Mouse (Mus musculus) macrophage (primary cell): ENCODE measurements around the gene Plod3. TPM values are rescaled to one million over a fixed set of nuclear protein-coding genes. Genes with fewer than 3 reads are reported as not detected.

Source experiments
- H3K27ac ChIP-seq: fragments of 350-480 bp; formaldehyde crosslinking; 2 replicates; pipeline ENCODE4 v1.9.0; 2021
- H3K36me3 ChIP-seq: fragments of 350-480 bp; formaldehyde crosslinking; 2 replicates; pipeline ENCODE4 v1.9.0; 2021; ENCODE audit errors: inconsistent target
- H3K4me3 ChIP-seq: fragments of 350-480 bp; formaldehyde crosslinking; 2 replicates; pipeline ENCODE4 v1.9.0; 2021; ENCODE audit errors: inconsistent target
- H3K79me2 ChIP-seq: fragments of 350-480 bp; formaldehyde crosslinking; 2 replicates; pipeline ENCODE4 v1.9.0; 2021; ENCODE audit errors: inconsistent target
- WGBS: methylation state at CpG from one replicate; pipeline ENCODE4 v1.1.7; 2026; ENCODE audit warnings: inconsistent platforms; ENCODE audit not compliant: missing documents; 5-methylcytosine and 5-hydroxymethylcytosine counted together
- polyA plus RNA-seq: library from polyadenylated mRNA; stranded (reverse); fragments of 250-400 nt; gene quantifications from 3 replicates; pipeline ENCODE4 v1.2.4, GENCODE M21; 2018; ENCODE audit warnings: inconsistent platforms

The Plod3 gene
- polyA plus RNA-seq, 1 experiment from 2014 or later: 93.2 TPM

DNA sequence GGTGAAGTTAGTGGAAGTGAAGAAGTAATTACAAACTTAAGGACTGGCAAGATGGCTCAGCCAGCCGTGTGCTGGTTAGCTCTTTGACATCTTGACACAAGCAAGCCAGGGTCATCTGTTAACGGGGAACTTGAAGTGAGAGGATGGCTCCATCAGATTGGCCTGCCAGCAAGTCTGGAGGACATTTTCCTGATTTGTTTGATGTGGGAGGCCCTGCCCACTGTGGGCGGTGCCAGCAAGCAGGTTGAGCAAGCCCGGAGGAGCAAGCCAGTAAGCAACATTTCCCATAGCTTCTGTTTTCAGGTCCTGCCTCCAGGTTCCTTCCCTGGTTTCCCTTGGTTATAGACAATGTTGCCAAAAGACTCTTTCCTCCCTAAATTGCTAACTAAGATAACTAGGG lies 31.2 kb upstream of the Plod3 start:
- H3K36me3 ChIP-seq: no peaks in the 10 kb centered on the region
- WGBS: 81% methylated on average over 4 of the region's 4 CpGs
- H3K4me3 ChIP-seq: no peak overlapping the region
- peaks cover 60% of the 10 kb centered on the region for H3K79me2 ChIP-seq
- no peak overlapping the region for H3K27ac ChIP-seq

DNA sequence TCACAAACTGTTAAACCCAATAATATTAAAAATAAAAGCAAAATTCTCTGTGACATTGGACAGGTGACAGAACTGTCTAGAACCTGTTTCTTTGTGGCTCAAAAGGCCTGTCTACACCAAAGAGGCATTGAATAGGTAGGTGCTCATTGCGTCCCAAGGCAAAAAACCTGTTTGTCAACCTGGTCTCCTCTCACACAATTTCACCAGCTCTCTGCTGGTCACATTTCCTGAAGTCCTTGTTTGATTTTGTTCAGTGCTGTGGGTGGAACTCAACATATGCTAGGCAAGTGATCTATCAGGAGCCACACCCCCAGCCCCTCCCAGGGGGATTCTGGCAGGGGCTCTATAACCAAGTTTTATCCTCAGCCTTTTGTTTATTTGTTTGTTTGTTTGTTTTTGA lies 29.6 kb upstream of the Plod3 start:
- Histone ChIP-seq H3K27ac (no peak overlapping the region), H3K4me3 (no peak overlapping the region), H3K36me3 (no peaks in the 10 kb centered on the region), H3K79me2 (peaks cover 60% of the 10 kb centered on the region)
- WGBS: 80% methylated on average over 1 of the region's 1 CpGs

DNA sequence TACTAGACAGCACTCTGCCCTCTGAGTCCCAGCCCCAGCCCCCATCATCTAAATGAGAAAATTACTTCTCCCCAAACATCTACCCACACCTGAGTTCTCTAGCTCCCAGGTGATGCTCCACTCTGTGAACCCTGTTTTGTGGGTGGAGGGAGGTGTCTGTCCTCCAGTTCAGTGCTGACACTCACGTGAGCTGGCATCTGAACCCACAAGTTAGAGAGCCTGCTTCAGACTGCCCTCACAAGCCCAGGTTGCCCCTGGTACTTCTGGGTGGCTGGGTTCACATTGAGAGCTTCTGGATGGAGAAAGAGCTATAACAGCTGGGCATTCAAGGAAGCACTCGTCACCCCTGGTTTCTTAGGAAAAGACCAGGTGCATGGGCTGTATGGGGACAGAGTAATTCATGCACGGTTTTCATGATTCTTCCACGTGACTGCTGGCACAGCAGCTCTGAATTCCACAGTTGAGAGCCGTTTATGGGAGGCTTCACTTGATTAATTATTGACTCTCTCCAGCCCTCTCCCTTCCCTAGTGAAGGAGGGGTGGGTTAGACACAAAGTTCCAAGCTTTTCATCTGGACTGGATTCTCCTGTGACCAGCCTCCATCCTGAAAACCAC lies 27.7 kb upstream of the Plod3 start:
- 95% methylated on average over 4 of the region's 5 CpGs for WGBS
- Histone ChIP-seq H3K79me2 (peaks cover 67% of the 10 kb centered on the region), H3K27ac (no peak overlapping the region), H3K36me3 (peaks cover 9% of the 10 kb centered on the region; the same call in 1 of the 2 replicates), H3K4me3 (no peak overlapping the region)

- 92% methylated on average over 6 of the region's 6 CpGs for WGBS
- Histone ChIP-seq H3K79me2 (peaks cover 57% of the 10 kb centered on the region), H3K27ac (no peak overlapping the region), H3K4me3 (no peak overlapping the region), H3K36me3 (peaks cover 19% of the 10 kb centered on the region; the same call in 1 of the 2 replicates)
These were observed 26.8 kb upstream of the Plod3 start for GRCm38 (mm10) chr5:136960053-136960452.

- H3K79me2 ChIP-seq: peaks cover 43% of the 10 kb centered on the region
- H3K4me3 ChIP-seq: peak overlapping the region; percentile 89
- WGBS: 40% methylated on average over 5 of the region's 5 CpGs
- peak overlapping the region; percentile 80 for H3K27ac ChIP-seq
- peaks cover 33% of the 10 kb centered on the region; the same call in 1 of the 2 replicates for H3K36me3 ChIP-seq
These were observed 25.4 kb upstream of the Plod3 start for GRCm38 (mm10) chr5:136961334-136961982.

DNA sequence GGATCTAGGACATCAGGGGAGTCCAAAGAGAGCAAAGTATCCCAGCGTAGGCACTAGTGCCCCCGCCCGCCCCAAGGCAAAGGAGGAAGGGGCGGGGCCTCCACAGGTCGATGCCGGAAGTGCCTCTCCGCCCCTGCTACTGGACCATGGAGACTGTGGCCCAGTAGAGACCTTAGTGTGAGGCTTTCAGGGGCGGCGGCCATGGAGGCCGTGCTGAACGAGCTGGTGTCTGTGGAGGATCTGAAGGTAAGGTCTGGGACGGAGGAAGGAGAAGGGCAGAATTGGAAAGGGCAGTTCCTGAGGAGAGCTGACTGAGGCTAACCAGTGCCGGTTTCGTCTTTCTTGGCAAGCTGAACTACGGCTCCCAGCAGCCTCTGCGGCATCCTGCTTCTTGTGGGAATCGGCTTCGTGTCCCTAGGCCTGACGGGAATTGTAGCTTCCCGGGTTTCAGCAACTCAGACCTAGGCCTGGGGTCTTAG lies 24.8 kb upstream of the Plod3 start:
- H3K27ac ChIP-seq: peak overlapping the region; percentile 80
- under 1% methylated on average over 18 of the region's 20 CpGs for WGBS
- peaks cover 38% of the 10 kb centered on the region for H3K79me2 ChIP-seq
- H3K4me3 ChIP-seq: peak overlapping the region; percentile 89
- H3K36me3 ChIP-seq: peaks cover 34% of the 10 kb centered on the region; the same call in 1 of the 2 replicates

- H3K4me3 ChIP-seq: peak overlapping the region; percentile 89
- H3K36me3 ChIP-seq: peaks cover 34% of the 10 kb centered on the region; the same call in 1 of the 2 replicates
- peak overlapping the region; percentile 80 for H3K27ac ChIP-seq
- peaks cover 33% of the 10 kb centered on the region for H3K79me2 ChIP-seq
- WGBS: 0% methylated on average over 10 of the region's 10 CpGs
These were observed 24.3 kb upstream of the Plod3 start for GRCm38 (mm10) chr5:136962501-136962900.

DNA sequence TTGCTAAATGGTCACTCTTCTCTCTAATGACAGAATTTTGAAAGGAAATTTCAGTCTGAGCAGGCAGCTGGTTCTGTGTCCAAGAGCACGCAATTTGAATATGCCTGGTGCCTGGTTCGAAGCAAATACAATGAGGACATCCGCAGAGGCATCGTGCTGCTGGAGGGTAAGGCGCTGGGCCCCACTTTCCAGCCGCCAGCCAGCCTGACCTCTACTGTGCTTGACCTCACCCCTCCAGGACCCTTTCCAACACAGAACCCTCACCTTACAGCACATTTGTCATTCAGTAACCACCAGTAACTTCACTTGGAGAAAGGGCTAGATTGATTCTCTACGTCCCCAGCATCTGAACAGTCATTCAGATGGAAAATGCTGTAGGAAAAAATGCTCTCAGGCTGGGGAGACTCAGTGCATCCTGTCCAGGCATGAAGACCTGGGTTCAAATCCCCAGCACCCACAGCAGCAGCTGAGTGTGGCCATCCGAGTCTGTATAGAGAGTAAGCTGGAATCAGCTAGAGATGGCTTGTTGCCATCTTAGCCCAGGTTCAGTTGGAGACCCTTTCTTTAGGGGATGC lies 23.8 kb upstream of the Plod3 start:
- Histone ChIP-seq H3K4me3 (peak overlapping the region; percentile 89; the same call in 1 of the 2 replicates), H3K36me3 (peaks cover 34% of the 10 kb centered on the region; the same call in 1 of the 2 replicates), H3K79me2 (peaks cover 29% of the 10 kb centered on the region; the same call in 1 of the 2 replicates), H3K27ac (0 out of 2 replicates have a peak overlapping the region, but pooled peaks have one; percentile 80)
- 79% methylated on average over 8 of the region's 8 CpGs for WGBS

- Histone ChIP-seq H3K4me3 (no peak overlapping the region), H3K79me2 (peaks cover 9% of the 10 kb centered on the region; the same call in 1 of the 2 replicates), H3K36me3 (peaks cover 34% of the 10 kb centered on the region; the same call in 1 of the 2 replicates), H3K27ac (no peak overlapping the region)
- WGBS: 92% methylated on average over 9 of the region's 9 CpGs
These were observed 21.6 kb upstream of the Plod3 start for GRCm38 (mm10) chr5:136965210-136965609.

DNA sequence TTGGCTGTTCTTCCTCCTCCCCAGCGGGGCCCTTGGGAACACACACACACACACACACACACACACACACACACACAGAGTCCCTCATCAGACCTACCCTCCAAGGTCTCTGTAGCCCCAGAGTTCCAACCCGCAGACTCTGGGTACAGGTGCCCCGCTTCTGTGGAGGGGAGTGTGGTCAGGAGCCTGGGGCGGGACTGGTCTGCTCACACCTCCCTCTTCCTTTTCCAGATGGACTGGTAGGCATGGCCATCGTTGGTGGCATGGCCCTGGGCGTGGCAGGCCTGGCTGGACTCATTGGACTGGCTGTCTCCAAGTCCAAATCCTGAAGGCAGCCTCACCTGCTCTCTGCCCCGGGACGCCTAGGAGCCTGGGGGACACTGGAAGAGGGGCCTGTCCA lies 21.1 kb upstream of the Plod3 start:
- 84% methylated on average over 8 of the region's 8 CpGs for WGBS
- Histone ChIP-seq H3K27ac (no peak overlapping the region), H3K4me3 (no peak overlapping the region), H3K79me2 (peaks cover 9% of the 10 kb centered on the region; the same call in 1 of the 2 replicates), H3K36me3 (peaks cover 34% of the 10 kb centered on the region; the same call in 1 of the 2 replicates)

DNA sequence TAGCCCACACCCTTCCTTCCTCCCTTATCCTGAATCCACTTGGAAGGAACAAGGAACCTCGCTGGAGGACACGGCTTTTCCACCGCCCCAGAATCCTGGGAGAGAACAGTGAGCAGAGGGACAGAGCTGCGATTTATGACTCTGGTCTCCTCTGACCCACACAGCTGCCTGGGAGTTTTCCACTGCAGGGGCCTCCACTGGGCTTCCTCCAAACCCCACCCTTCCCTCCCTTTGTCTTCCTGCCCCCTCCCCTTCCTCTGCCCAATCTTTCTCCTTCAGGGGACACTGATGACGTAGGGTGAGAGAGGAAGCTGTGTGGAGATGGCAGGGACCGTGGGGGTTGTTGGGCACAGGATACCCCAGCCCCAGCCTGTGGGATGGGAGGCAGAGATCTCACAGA lies 20.5 kb upstream of the Plod3 start, which contains the start of gene Cldn15:
Gene Cldn15, plus strand, starts transcription at position 286 of the 400 bp plus-strand sequence.
- Histone ChIP-seq H3K4me3 (no peak within 1 kb of the TSS), H3K79me2 (peaks cover 9% of the 10 kb centered on the region; the same call in 1 of the 2 replicates), H3K27ac (no peak within 1 kb of the TSS), H3K36me3 (peaks cover 34% of the 10 kb centered on the region; the same call in 1 of the 2 replicates)
- 70% methylated on average over 4 of the region's 6 CpGs for WGBS

GRCm38 (mm10) chr5:136966861-136967455 lies 19.9 kb upstream of the Plod3 start:
- Histone ChIP-seq H3K27ac (no peak overlapping the region), H3K4me3 (no peak overlapping the region), H3K36me3 (peaks cover 34% of the 10 kb centered on the region; the same call in 1 of the 2 replicates), H3K79me2 (peaks cover 9% of the 10 kb centered on the region; the same call in 1 of the 2 replicates)
- WGBS: 83% methylated on average over 4 of the region's 4 CpGs

DNA sequence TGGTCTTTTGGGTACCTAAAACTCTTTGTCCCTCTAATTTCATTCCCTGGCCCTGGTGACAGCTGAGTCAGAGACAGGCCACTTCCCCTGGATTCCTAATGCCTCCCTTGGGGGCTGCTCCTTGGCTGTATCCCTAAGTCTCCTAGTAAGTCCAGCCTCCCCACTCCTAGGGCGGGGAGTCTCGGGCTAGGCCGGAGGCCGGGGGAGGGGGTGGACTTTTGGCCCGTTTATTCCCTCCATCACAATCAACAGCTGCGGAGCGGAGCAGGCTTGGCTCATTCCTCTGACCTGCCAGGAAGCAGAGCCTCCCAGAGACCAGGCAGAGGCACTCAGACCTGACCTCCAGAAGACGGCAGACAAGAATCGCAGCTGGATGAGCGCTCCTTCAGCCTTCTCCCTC lies 19.2 kb upstream of the Plod3 start:
- peaks cover 9% of the 10 kb centered on the region; the same call in 1 of the 2 replicates for H3K79me2 ChIP-seq
- H3K27ac ChIP-seq: no peak overlapping the region
- no peak overlapping the region for H3K4me3 ChIP-seq
- 95% methylated on average over 9 of the region's 10 CpGs for WGBS
- H3K36me3 ChIP-seq: peaks cover 34% of the 10 kb centered on the region; the same call in 1 of the 2 replicates

- WGBS: 80% methylated on average over 1 of the region's 1 CpGs
- Histone ChIP-seq H3K27ac (no peak overlapping the region), H3K36me3 (peaks cover 8% of the 10 kb centered on the region; the same call in 1 of the 2 replicates), H3K4me3 (no peak overlapping the region), H3K79me2 (no peaks in the 10 kb centered on the region)
These were observed 16.1 kb upstream of the Plod3 start for GRCm38 (mm10) chr5:136970703-136971102.
